Mouse (Mus musculus) C2C12 (cell line): ENCODE data around the gene Fbxo17. TPM values are rescaled to one million over a fixed set of nuclear protein-coding genes. Genes with fewer than 3 reads are reported as not detected.

Experiments
- H3K27me3 ChIP-seq: one replicate; pipeline ENCODE4 v1.6.1; 2011; ENCODE audit not compliant: control insufficient read depth, insufficient read depth, insufficient read length
- H3K36me3 ChIP-seq: one replicate; pipeline ENCODE4 v1.6.1; 2011; ENCODE audit not compliant: control insufficient read depth, insufficient read depth
- H3K4me3 ChIP-seq: one replicate; pipeline ENCODE4 v1.5.1; 2011; ENCODE audit warnings: mild to moderate bottlenecking, control low read depth; ENCODE audit not compliant: poor library complexity, insufficient read depth, severe bottlenecking
- H3K79me2 ChIP-seq: one replicate; pipeline ENCODE4 v1.6.1; 2011; ENCODE audit not compliant: control insufficient read depth, insufficient read depth
- H3K79me3 ChIP-seq: one replicate; pipeline ENCODE4 v1.6.1; 2011; ENCODE audit warnings: low read depth, control low read depth
- H3ac ChIP-seq: one replicate; pipeline ENCODE3; 2011; ENCODE audit warnings: low read depth; ENCODE audit not compliant: control insufficient read depth, insufficient read length
- CEBPB ChIP-seq: IDR thresholded peaks from one replicate; pipeline ENCODE4 v1.6.1; 2011; ENCODE audit warnings: low read depth, mild to moderate bottlenecking, control low read depth, moderate library complexity
- CTCF ChIP-seq: IDR thresholded peaks from one replicate; pipeline ENCODE4 v1.5.1; 2011; ENCODE audit not compliant: control insufficient read depth, insufficient read depth, insufficient read length
- FOSL1 ChIP-seq: IDR thresholded peaks from one replicate; pipeline ENCODE4 v1.8.0; 2011; ENCODE audit warnings: mild to moderate bottlenecking, low read length; ENCODE audit not compliant: poor library complexity, insufficient read depth, severe bottlenecking
- MAX ChIP-seq: IDR thresholded peaks from one replicate; pipeline ENCODE4 v1.6.1; 2011; ENCODE audit warnings: mild to moderate bottlenecking, control low read depth
- MYOD1 ChIP-seq: IDR thresholded peaks from one replicate; pipeline ENCODE4 v1.6.1; 2011; ENCODE audit warnings: low read depth; ENCODE audit not compliant: control insufficient read depth, insufficient read length
- MYOG ChIP-seq: IDR thresholded peaks from one replicate; pipeline ENCODE4 v1.6.1; 2011; ENCODE audit not compliant: control insufficient read depth, insufficient read length; ENCODE audit errors: extremely low read depth
- USF1 ChIP-seq: IDR thresholded peaks from one replicate; pipeline ENCODE4 v1.6.1; 2011; ENCODE audit warnings: low read depth, mild to moderate bottlenecking, control low read depth, moderate library complexity
- polyA plus RNA-seq: library from polyadenylated mRNA; unstranded; fragments of >200 nt; fragmentation: generic; extraction: Trizol; gene quantifications from one replicate; pipeline ENCODE4 v1.2.1, GENCODE M21; 2012; ENCODE audit warnings: missing spikeins

Gene Fbxo17
- polyA plus RNA-seq, 1 experiment: 9.8 TPM

DNA sequence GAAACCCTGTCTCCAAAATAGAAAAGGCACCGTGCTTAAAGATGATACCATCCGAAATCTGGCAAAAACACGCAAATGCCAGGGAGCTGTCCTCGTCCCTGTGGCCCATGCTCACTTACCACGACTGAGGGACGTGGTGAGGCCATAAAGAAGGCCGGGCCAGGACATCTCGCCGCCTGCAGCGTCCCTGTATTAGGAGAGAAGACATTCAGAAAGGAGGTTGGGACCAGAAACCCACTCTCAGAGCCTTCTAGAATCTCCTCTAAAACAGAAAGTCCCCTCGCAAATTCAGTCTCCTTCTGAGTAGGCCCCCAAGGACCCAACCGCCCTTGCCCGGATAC lies 24.7 kb downstream of the Fbxo17 start:
- peaks cover 11% of the 10 kb centered on the region for H3K36me3 ChIP-seq
- peak overlapping the region; percentile 94 for H3ac ChIP-seq
- peaks cover 11% of the 10 kb centered on the region for H3K79me2 ChIP-seq
- TF ChIP-seq MAX: no peak
- no peak for TF ChIP-seq FOSL1
- no peak for TF ChIP-seq CTCF
- TF ChIP-seq CEBPB: no peak
- TF ChIP-seq MYOD1: no peak
- TF ChIP-seq MYOG: no peak
- TF ChIP-seq USF1: no peak
- peaks cover 3% of the 10 kb centered on the region for H3K79me3 ChIP-seq
- H3K4me3 ChIP-seq: peak overlapping the region; percentile 68
- H3K27me3 ChIP-seq: no peaks in the 10 kb centered on the region

DNA sequence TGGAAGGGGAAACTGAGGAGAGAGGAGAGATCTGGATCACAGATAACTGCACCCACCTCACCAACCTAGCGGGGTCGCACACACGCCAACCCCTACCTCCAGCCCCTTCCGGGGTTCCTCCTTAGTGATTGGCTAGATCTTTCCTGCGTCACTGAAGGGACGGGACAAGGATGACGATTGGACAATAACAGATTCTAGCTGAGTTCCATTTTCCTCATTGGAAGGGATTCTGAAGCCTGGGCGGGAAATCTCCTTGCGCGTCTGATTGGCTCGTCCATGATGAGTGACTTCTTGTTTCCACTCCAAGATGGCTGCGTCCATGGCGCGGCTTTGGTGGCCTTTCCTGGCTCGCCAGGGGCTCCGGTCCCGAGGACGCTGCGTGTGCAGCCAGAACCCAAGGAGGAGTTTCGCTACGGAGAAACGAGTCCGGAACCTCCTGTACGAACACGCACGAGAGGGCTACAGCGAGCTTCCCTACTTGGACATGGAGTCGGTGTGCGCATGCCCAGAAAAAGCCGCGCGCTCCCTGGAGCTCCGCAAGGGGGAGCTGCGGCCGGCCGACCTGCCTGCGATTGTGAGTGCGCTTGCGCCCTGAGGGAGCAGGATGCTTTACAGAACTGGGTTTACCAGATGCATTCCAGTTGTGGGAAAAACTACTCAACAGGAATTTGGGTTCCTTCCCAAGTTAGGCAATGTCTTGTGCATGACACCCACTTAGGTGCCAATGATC lies 25.3 kb downstream of the Fbxo17 start, which contains the start of the genes Mrps12 and Sars2:
Gene Mrps12, minus strand, starts transcription at position 112 of the 730 bp plus-strand sequence.
Gene Sars2, plus strand, starts transcription at position 284 of the 730 bp plus-strand sequence.
- H3K27me3 ChIP-seq: no peaks in the 10 kb centered on the region
- H3K79me2 ChIP-seq: peaks cover 11% of the 10 kb centered on the region
- TF ChIP-seq USF1: no peak
- TF ChIP-seq FOSL1: no peak
- TF ChIP-seq MAX: no peak
- peak; percentile 83 for TF ChIP-seq CTCF
- no peak for TF ChIP-seq MYOG
- TF ChIP-seq CEBPB: peak; percentile 66
- no peak for TF ChIP-seq MYOD1
- H3K4me3 ChIP-seq: peak within 1 kb of the TSS; percentile 68
- peaks cover 11% of the 10 kb centered on the region for H3K36me3 ChIP-seq
- peak within 1 kb of the TSS; percentile 94 for H3ac ChIP-seq
- H3K79me3 ChIP-seq: peaks cover 3% of the 10 kb centered on the region

DNA sequence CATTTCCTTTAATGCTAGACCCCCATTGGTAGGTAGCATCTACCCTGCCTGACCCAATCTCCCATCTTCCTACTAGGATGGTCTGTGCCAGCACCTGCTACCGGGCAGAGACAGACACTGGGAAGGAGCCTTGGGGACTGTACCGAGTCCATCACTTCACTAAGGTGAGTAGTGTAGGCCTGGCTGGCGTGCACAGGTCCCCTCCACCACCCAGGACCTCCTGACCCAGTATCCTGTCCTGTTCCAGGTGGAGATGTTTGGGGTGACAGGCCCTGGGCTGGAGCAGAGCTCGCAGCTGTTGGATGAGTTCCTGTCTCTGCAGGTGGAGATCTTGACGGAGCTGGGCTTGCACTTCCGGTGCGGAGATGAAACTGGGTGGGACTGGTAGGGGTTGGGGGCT lies 33.3 kb downstream of the Fbxo17 start:
- no peaks in the 10 kb centered on the region for H3K79me2 ChIP-seq
- H3K27me3 ChIP-seq: no peaks in the 10 kb centered on the region
- TF ChIP-seq MYOG: no peak
- no peak for TF ChIP-seq MAX
- TF ChIP-seq USF1: no peak
- TF ChIP-seq CTCF: no peak
- no peak for TF ChIP-seq CEBPB
- no peak for TF ChIP-seq FOSL1
- TF ChIP-seq MYOD1: no peak
- H3K4me3 ChIP-seq: no peak overlapping the region
- no peaks in the 10 kb centered on the region for H3K36me3 ChIP-seq
- no peak overlapping the region for H3ac ChIP-seq
- H3K79me3 ChIP-seq: no peaks in the 10 kb centered on the region

GRCm38 (mm10) chr7:28756079-28756478 lies 39.5 kb downstream of the Fbxo17 start, which contains the start of gene Ccer2:
Gene Ccer2, plus strand, starts transcription at chr7:28756174.
- no peaks in the 10 kb centered on the region for H3K27me3 ChIP-seq
- TF ChIP-seq MYOD1 (no peak), FOSL1 (no peak), CEBPB (no peak), MAX (no peak)
- no peaks in the 10 kb centered on the region for H3K79me3 ChIP-seq
- H3K36me3 ChIP-seq: no peaks in the 10 kb centered on the region
- no peaks in the 10 kb centered on the region for H3K79me2 ChIP-seq
- no peak within 1 kb of the TSS for H3K4me3 ChIP-seq
- no peak within 1 kb of the TSS for H3ac ChIP-seq

- H3K79me3 ChIP-seq: no peaks in the 10 kb centered on the region
- no peaks in the 10 kb centered on the region for H3K79me2 ChIP-seq
- H3K27me3 ChIP-seq: no peaks in the 10 kb centered on the region
- TF ChIP-seq CEBPB (no peak), USF1 (no peak), MYOD1 (no peak), CTCF (no peak), MYOG (no peak), MAX (no peak), FOSL1 (no peak)
- H3K4me3 ChIP-seq: no peak overlapping the region
- H3ac ChIP-seq: no peak overlapping the region
- no peaks in the 10 kb centered on the region for H3K36me3 ChIP-seq
Measured at GRCm38 (mm10) chr7:28758623-28759022, 42.0 kb downstream of the Fbxo17 start.

- H3ac ChIP-seq: no peak overlapping the region
- H3K27me3 ChIP-seq: no peaks in the 10 kb centered on the region
- no peak overlapping the region for H3K4me3 ChIP-seq
- no peak for TF ChIP-seq USF1
- TF ChIP-seq CEBPB: no peak
- TF ChIP-seq FOSL1: no peak
- TF ChIP-seq CTCF: no peak
- no peak for TF ChIP-seq MYOD1
- no peak for TF ChIP-seq MAX
- TF ChIP-seq MYOG: no peak
- H3K79me3 ChIP-seq: peaks cover 4% of the 10 kb centered on the region
- H3K79me2 ChIP-seq: peaks cover 20% of the 10 kb centered on the region
- no peaks in the 10 kb centered on the region for H3K36me3 ChIP-seq
Measured at GRCm38 (mm10) chr7:28761907-28762306, 45.3 kb downstream of the Fbxo17 start.
